Mouse (Mus musculus): Measurements from ENCODE around the gene LTO1.

Gene LTO1

GRCm38 (mm10) chr7:144939344-144940002 is 24.6 kb downstream of the LTO1 start, which contains the start of gene Ccnd1:
Gene Ccnd1, minus strand, starts transcription at chr7:144939925.
- in situ Hi-C loops (cut with MboI, MseI): loop anchor here (5.0 kb wide), 2 partner anchors 168 to 303 kb away; no protein-coding TSS in a partner anchor

GRCm38 (mm10) chr7:144940003-144940571 is 25.2 kb downstream of the LTO1 start:
- in situ Hi-C loops (cut with MboI, MseI): no loop called here

- in situ Hi-C loops (cut with MboI, MseI): no loop called here
Observed at GRCm38 (mm10) chr7:144940585-144940984, 25.7 kb downstream of the LTO1 start.

GRCm38 (mm10) chr7:144941242-144941831 is 26.4 kb downstream of the LTO1 start:
- in situ Hi-C loops (cut with MboI, MseI): no loop called here

- in situ Hi-C loops (cut with MboI, MseI): no loop called here
Observed at GRCm38 (mm10) chr7:144942071-144942743, 27.3 kb downstream of the LTO1 start.

- in situ Hi-C loops (cut with MboI, MseI): no loop called here
Observed at GRCm38 (mm10) chr7:144942744-144943135, 27.8 kb downstream of the LTO1 start.

- in situ Hi-C loops (cut with MboI, MseI): no loop called here
Observed at GRCm38 (mm10) chr7:144943254-144943653, 28.4 kb downstream of the LTO1 start.

- in situ Hi-C loops (cut with MboI, MseI): no loop called here
Observed at GRCm38 (mm10) chr7:144958509-144959395, 43.9 kb downstream of the LTO1 start.

- in situ Hi-C loops (cut with MboI, MseI): no loop called here
Observed at GRCm38 (mm10) chr7:144963911-144964310, 49.0 kb downstream of the LTO1 start.

- in situ Hi-C loops (cut with MboI, MseI): no loop called here
Observed at GRCm38 (mm10) chr7:144964316-144964715, 49.4 kb downstream of the LTO1 start.

- in situ Hi-C loops (cut with MboI, MseI): no loop called here
Observed at GRCm38 (mm10) chr7:144965893-144966292, 51.0 kb downstream of the LTO1 start.

GRCm38 (mm10) chr7:144970997-144971768 is 56.3 kb downstream of the LTO1 start:
- in situ Hi-C loops (cut with MboI, MseI): no loop called here

GRCm38 (mm10) chr7:144971769-144972168 is 56.9 kb downstream of the LTO1 start:
- in situ Hi-C loops (cut with MboI, MseI): no loop called here

GRCm38 (mm10) chr7:144973461-144973860 is 58.6 kb downstream of the LTO1 start:
- in situ Hi-C loops (cut with MboI, MseI): no loop called here

GRCm38 (mm10) chr7:144977121-144977520 is 62.2 kb downstream of the LTO1 start:
- in situ Hi-C loops (cut with MboI, MseI): no loop called here

- in situ Hi-C loops (cut with MboI, MseI): no loop called here
Observed at GRCm38 (mm10) chr7:144979814-144980213, 64.9 kb downstream of the LTO1 start.

All from regulatory T cell (primary cell).